Mouse (Mus musculus) effector memory CD4-positive, alpha-beta T cell, adult 7 months (primary cell): ENCODE measurements around the gene Cox8a. TPM values are rescaled to one million over a fixed set of nuclear protein-coding genes. Genes with fewer than 3 reads are reported as not detected.

Experiments
- polyA plus RNA-seq: library from polyadenylated mRNA; unstranded; fragments of 100-300 nt; shearing (Covaris generic); gene quantifications from one replicate; pipeline ENCODE4 v1.2.1, GENCODE M21; 2017

The Cox8a gene
- polyA plus RNA-seq: 505 TPM

GRCm38 (mm10) chr19:7217162-7217925, at the start of gene Cox8a:
Gene Cox8a, minus strand, starts transcription at chr19:7217616.

GRCm38 (mm10) chr19:7240782-7241690, 23.6 kb upstream of the Cox8a start, which contains the start of gene Naa40:
Gene Naa40, minus strand, starts transcription at chr19:7241183.

GRCm38 (mm10) chr19:7205753-7206736, 11.4 kb downstream of the Cox8a start, which contains the start of gene Otub1:
Gene Otub1, minus strand, starts transcription at chr19:7206316.

Other genes with a start within 250 kb of the Cox8a start
- gene Ppp1r14b, start 242.6 kb downstream of the Cox8a start, polyA plus RNA-seq: 89.2 TPM
- gene Plcb3, start 241.1 kb downstream of the Cox8a start, polyA plus RNA-seq: 10.4 TPM
- 18.3 TPM for gene Fkbp2, start 237.1 kb downstream of the Cox8a start, polyA plus RNA-seq
- 7.6 TPM for gene Vegfb, start 230.0 kb downstream of the Cox8a start, polyA plus RNA-seq
- 46.4 TPM for gene Dnajc4, start 225.0 kb downstream of the Cox8a start, polyA plus RNA-seq
- gene Nudt22, start 221.5 kb downstream of the Cox8a start, polyA plus RNA-seq: 13.0 TPM
- 6.6 TPM for gene Trpt1, start 221.5 kb downstream of the Cox8a start, polyA plus RNA-seq
- 194 TPM for gene Fermt3, start 198.1 kb downstream of the Cox8a start, polyA plus RNA-seq
- gene Stip1, start 177.6 kb downstream of the Cox8a start, polyA plus RNA-seq: 217 TPM
- 16.7 TPM for gene Macrod1, start 160.8 kb downstream of the Cox8a start, polyA plus RNA-seq
- gene Flrt1, start 111.9 kb downstream of the Cox8a start, polyA plus RNA-seq: 0.11 TPM
- gene Otub1, start 11.3 kb downstream of the Cox8a start, polyA plus RNA-seq: 58.0 TPM
- 32.9 TPM for gene Naa40, start 23.6 kb upstream of the Cox8a start, polyA plus RNA-seq
- 2.9 TPM for gene Rcor2, start 49.7 kb upstream of the Cox8a start, polyA plus RNA-seq
- 160 TPM for gene Mark2, start 124.2 kb upstream of the Cox8a start, polyA plus RNA-seq
- 21.0 TPM for gene Spindoc, start 165.4 kb upstream of the Cox8a start, polyA plus RNA-seq
- not detected for gene 2700081O15Rik, start 200.0 kb upstream of the Cox8a start, polyA plus RNA-seq